Mouse (Mus musculus) forebrain, postnatal 0 days (tissue): ENCODE data around the gene Htr2b. TPM values are rescaled to one million over a fixed set of nuclear protein-coding genes. Genes with fewer than 3 reads are reported as not detected.
A peak's percentile ranks its signal among the peaks of the same experiment; 100 is the strongest.

ENCODE experiments used
- ATAC-seq: fragments of 200-750 bp; cut with Nextera tagmentation; 2 replicates; pipeline ENCODE4 v1.8.0; 2017; ENCODE audit warnings: mild to moderate bottlenecking, moderate library complexity
- DNase-seq: peaks from one replicate; pipeline ENCODE4 v3.0.0-alpha.2; 2015
- H3K27ac ChIP-seq: fragments of 300-500 bp; sonication (generic); 2 replicates; pipeline ENCODE4 v1.5.1; 2014; ENCODE audit warnings: low read depth, mild to moderate bottlenecking, antibody characterized with exemption, low read length, moderate library complexity, mixed read lengths
- H3K27me3 ChIP-seq: fragments of 300-500 bp; sonication (generic); 2 replicates; pipeline ENCODE4 v1.6.1; 2014; ENCODE audit warnings: mild to moderate bottlenecking, low read length, mixed read lengths; ENCODE audit not compliant: insufficient read depth
- H3K36me3 ChIP-seq: fragments of 300-500 bp; sonication (generic); 2 replicates; pipeline ENCODE4 v1.6.1; 2014; ENCODE audit warnings: mild to moderate bottlenecking, moderate library complexity; ENCODE audit not compliant: insufficient read depth
- H3K4me1 ChIP-seq: fragments of 300-500 bp; sonication (generic); 2 replicates; pipeline ENCODE4 v1.6.1; 2014; ENCODE audit warnings: antibody characterized with exemption; ENCODE audit not compliant: insufficient read depth
- H3K4me2 ChIP-seq: fragments of 300-500 bp; sonication (generic); 2 replicates; pipeline ENCODE4 v1.6.1; 2014; ENCODE audit warnings: low read depth, mild to moderate bottlenecking, moderate library complexity
- H3K4me3 ChIP-seq: fragments of 300-500 bp; sonication (generic); 2 replicates; pipeline ENCODE4 v1.5.1; 2014; ENCODE audit warnings: low read depth, low read length, mixed read lengths
- H3K9ac ChIP-seq: fragments of 300-500 bp; sonication (generic); 2 replicates; pipeline ENCODE4 v1.6.1; 2014; ENCODE audit warnings: mild to moderate bottlenecking
- H3K9me3 ChIP-seq: fragments of 300-500 bp; sonication (generic); 2 replicates; pipeline ENCODE4 v1.6.1; 2016; ENCODE audit warnings: low read length
- CTCF ChIP-seq: sonication (generic); IDR thresholded peaks from 2 replicates; pipeline ENCODE4 v1.5.1; 2016; ENCODE audit warnings: antibody characterized with exemption, control low read depth, low read depth
- WGBS: fragments of 180-500 bp; shearing (Covaris S2); extraction: QIAGEN DNeasy Blood & Tissue Kit; methylation state at CpG from one replicate; pipeline ENCODE4 v1.1.7; 2014; 5-methylcytosine and 5-hydroxymethylcytosine counted together
- polyA plus RNA-seq: library from polyadenylated mRNA; unstranded; fragments of >200 nt; fragmentation: Nextera tagmentation; extraction: Ambion mirVana; gene quantifications from 2 replicates; pipeline ENCODE4 v1.2.1, GENCODE M21; 2015
- total RNA-seq: library from RNA; depleted of rRNA; stranded (reverse); fragments of >200 nt; gene quantifications from 2 replicates; pipeline ENCODE4 v1.2.3, GENCODE M21; 2014; rRNA removed

Gene Htr2b
- total and polyA plus RNA-seq, 2 experiments from 2014 or later: 0.22 TPM; not detected in 1

DNA sequence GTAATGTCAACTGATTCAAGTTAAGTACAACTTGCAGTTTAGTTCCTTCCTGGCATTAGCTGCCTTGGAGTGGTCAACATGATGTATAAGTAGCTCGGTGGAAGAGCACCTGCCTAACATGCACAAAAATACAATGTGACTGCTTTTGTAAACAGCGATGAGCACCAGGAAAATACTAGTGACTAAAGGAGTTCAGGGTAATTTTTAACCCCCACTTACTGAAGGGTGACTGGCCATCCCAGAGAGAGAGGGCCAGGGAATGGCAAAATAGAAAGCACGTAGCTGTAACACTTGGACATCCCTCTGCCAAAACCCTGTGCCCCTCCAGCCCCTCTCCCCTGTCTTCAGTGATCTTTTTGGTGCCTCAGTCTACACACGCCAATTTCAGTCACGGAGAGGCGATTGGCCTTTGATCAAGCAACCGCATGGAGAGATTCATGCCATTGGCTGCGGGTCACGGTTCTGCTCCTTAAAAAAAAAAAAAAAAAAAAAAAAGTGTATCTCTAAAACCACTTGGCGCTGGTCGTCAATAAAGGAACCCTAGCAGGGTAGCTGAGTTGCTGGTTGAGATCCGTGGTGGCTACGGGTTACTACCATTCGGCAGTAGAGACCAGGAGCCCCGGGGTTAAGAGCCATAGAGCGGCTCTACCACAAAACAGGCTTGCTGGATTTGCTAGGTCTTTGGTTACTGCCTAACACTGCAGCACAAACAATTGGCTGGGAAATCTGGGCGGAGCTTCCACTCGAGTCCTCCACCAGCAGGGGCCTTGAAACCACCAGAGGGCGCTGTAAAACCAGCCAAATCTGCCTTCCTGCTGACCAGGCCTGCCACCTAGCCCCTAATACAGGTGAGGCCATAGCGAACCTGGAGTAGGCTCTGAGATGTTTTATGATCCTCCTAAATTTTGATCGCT lies 52.7 kb downstream of the Htr2b start:
- H3K27ac ChIP-seq: peak overlapping the region; percentile 69; the same call in 1 of the 2 replicates
- H3K27me3 ChIP-seq: no peaks in the 10 kb centered on the region
- H3K9ac ChIP-seq: peak overlapping the region; percentile 38
- H3K4me2 ChIP-seq: peak overlapping the region; percentile 52
- H3K4me3 ChIP-seq: peak overlapping the region; percentile 35
- H3K36me3 ChIP-seq: no peaks in the 10 kb centered on the region
- TF ChIP-seq CTCF: peak; percentile 88
- no peaks in the 10 kb centered on the region for H3K9me3 ChIP-seq
- whole genome bisulfite sequencing: 9% methylated on average over 21 of the region's 21 CpGs
- DNase-seq: peak; percentile 92
- ATAC-seq: peak; percentile 84
- no peaks in the 10 kb centered on the region for H3K4me1 ChIP-seq

- Histone ChIP-seq H3K9ac (no peak overlapping the region), H3K4me3 (no peak overlapping the region), H3K9me3 (no peaks in the 10 kb centered on the region), H3K4me1 (no peaks in the 10 kb centered on the region), H3K27ac (no peak overlapping the region), H3K27me3 (no peaks in the 10 kb centered on the region), H3K4me2 (no peak overlapping the region), H3K36me3 (no peaks in the 10 kb centered on the region)
- no peak for TF ChIP-seq CTCF
- WGBS: 94% methylated on average over 4 of the region's 4 CpGs
- no peak for DNase-seq
- no peak for ATAC-seq
Observed at GRCm38 (mm10) chr1:86056284-86056683, 55.5 kb downstream of the Htr2b start.

DNA sequence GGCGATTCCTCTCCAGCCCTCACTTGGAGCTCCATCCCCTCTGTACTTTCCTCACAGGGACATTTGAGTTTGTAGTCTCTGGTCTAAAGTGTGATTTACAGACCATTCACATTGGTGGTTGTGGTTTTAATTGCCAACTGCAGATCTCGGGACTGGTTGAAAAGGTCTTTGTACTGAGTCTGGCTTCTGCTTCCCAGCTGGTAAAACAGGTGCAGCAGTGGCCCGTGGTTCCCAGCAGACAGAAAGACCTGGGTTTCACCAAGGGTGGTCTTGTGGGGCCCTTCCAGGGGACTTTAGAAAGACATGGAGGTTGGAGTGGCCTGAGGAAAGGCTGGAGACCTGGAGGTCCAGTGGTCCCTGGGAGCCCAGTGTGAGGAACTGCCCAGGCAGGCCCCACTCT lies 56.8 kb downstream of the Htr2b start:
- no peaks in the 10 kb centered on the region for H3K4me1 ChIP-seq
- no peaks in the 10 kb centered on the region for H3K27me3 ChIP-seq
- ATAC-seq (no peak), DNase-seq (no peak)
- no peak overlapping the region for H3K27ac ChIP-seq
- no peaks in the 10 kb centered on the region for H3K9me3 ChIP-seq
- H3K36me3 ChIP-seq: no peaks in the 10 kb centered on the region
- no peak overlapping the region for H3K4me2 ChIP-seq
- WGBS: 28% methylated on average over 3 of the region's 3 CpGs
- H3K9ac ChIP-seq: no peak overlapping the region
- no peak for TF ChIP-seq CTCF
- no peak overlapping the region for H3K4me3 ChIP-seq

DNA sequence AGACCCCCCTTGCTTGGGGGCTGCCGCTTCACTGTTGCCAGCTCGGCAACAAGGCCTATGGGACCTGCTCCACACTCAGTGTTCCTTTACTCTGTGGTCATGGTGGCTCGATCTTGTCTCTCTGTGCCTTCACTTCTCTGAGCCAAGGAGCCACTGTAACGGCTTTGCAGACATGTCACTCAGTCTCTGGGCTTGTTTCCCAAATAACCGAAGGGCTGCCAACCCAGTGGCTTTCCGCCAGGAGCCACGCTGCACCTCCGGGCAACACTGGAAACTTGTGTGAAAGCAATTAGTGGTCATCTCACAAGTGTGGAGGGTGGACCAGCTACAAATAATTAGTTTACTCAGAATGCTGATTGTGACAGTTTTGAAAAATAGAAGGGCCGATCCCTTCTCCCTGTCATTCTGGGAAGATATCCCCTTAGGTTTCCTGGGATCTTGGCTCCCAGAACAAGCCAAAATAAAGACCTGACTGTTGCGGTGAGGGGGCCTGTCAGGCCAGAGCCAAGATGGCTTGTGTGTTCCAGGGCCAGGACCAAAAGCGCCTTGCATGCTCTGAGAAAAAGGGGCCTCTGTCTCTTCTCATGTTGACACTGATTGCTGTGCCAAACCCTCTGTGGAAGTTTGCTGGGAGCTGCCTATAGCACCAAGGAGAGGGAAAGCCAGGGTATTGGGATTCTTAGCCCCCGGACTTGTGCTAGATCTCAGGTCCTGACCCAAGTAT lies 58.4 kb downstream of the Htr2b start:
- Histone ChIP-seq H3K9me3 (no peaks in the 10 kb centered on the region), H3K4me3 (no peak overlapping the region), H3K36me3 (no peaks in the 10 kb centered on the region), H3K4me2 (no peak overlapping the region), H3K9ac (no peak overlapping the region), H3K27me3 (no peaks in the 10 kb centered on the region), H3K4me1 (no peaks in the 10 kb centered on the region), H3K27ac (peak overlapping the region; percentile 72; the same call in 1 of the 2 replicates)
- peak; percentile 87 for ATAC-seq
- TF ChIP-seq CTCF: no peak
- peak; percentile 82 for DNase-seq
- WGBS: 28% methylated on average over 12 of the region's 12 CpGs

Other genes starting within 250 kb of the Htr2b start
- gene Itm2c, start 217.7 kb downstream of the Htr2b start, total RNA-seq: 244 and 280 TPM in 2 replicates
- gene Itm2c, start 217.7 kb downstream of the Htr2b start, polyA plus RNA-seq: 244 and 246 TPM in 2 replicates
- 6.7 and 9.8 TPM in 2 replicates for gene 4933407L21Rik, start 183.5 kb downstream of the Htr2b start, total RNA-seq
- 6.2 and 8.6 TPM in 2 replicates for gene 4933407L21Rik, start 183.5 kb downstream of the Htr2b start, polyA plus RNA-seq
- 0.05 and 0.08 TPM in 2 replicates for gene Gpr55, start 151.0 kb downstream of the Htr2b start, total RNA-seq
- 0.08 and 0.12 TPM in 2 replicates for gene Gpr55, start 151.0 kb downstream of the Htr2b start, polyA plus RNA-seq
- gene Spata3, start 95.2 kb downstream of the Htr2b start, total RNA-seq: 0.54 TPM in 1 of 2 replicates, not detected in the other
- gene Spata3, start 95.2 kb downstream of the Htr2b start, polyA plus RNA-seq: 0.92 and 0.94 TPM in 2 replicates
- gene 2810459M11Rik, start 66.1 kb downstream of the Htr2b start, total RNA-seq: 22.6 and 30.5 TPM in 2 replicates
- 9.3 and 13.6 TPM in 2 replicates for gene 2810459M11Rik, start 66.1 kb downstream of the Htr2b start, polyA plus RNA-seq
- gene Psmd1, start 47.6 kb downstream of the Htr2b start, total RNA-seq: 106 and 133 TPM in 2 replicates
- gene Psmd1, start 47.6 kb downstream of the Htr2b start, polyA plus RNA-seq: 164 and 184 TPM in 2 replicates
- 1.5 and 1.8 TPM in 2 replicates for gene Gm21972, start 21.7 kb upstream of the Htr2b start, total RNA-seq
- 0.52 and 0.54 TPM in 2 replicates for gene Gm21972, start 21.7 kb upstream of the Htr2b start, polyA plus RNA-seq
- gene Armc9, start 42.8 kb upstream of the Htr2b start, total RNA-seq: 25.9 and 29.1 TPM in 2 replicates
- 30.8 and 35.2 TPM in 2 replicates for gene Armc9, start 42.8 kb upstream of the Htr2b start, polyA plus RNA-seq
- gene B3gnt7, start 190.9 kb upstream of the Htr2b start, total RNA-seq: 10.6 and 11.1 TPM in 2 replicates
- 10.7 and 11.7 TPM in 2 replicates for gene B3gnt7, start 190.9 kb upstream of the Htr2b start, polyA plus RNA-seq
- gene Ncl, start 247.4 kb upstream of the Htr2b start, total RNA-seq: 35.9 and 50.6 TPM in 2 replicates
- gene Ncl, start 247.4 kb upstream of the Htr2b start, polyA plus RNA-seq: 164 and 210 TPM in 2 replicates